Mouse (Mus musculus) hindlimb bud, embryonic 11.5 days (tissue): ENCODE results near the gene Wbp11.

ENCODE experiments used
- DNase-seq: peaks from one replicate; pipeline ENCODE4 v3.0.0-alpha.2; 2012; ENCODE audit warnings: low read depth, low spot score; ENCODE audit errors: extremely low spot score

Gene Wbp11

GRCm38 (mm10) chr6:136827881-136828561 lies at the start of gene Wbp11:
Wbp11 (minus strand) TSS chr6:136828233.
- DNase-seq, result peak; percentile 94

- DNase-seq, result no peak
These were observed 47.6 kb upstream of the Wbp11 start, which contains the start of gene Mgp for GRCm38 (mm10) chr6:136875670-136876069. Mgp (minus strand) TSS chr6:136875823.

- DNase-seq, result no peak
These were observed 46.6 kb upstream of the Wbp11 start for GRCm38 (mm10) chr6:136874599-136874998.

GRCm38 (mm10) chr6:136868921-136869320 lies 40.9 kb upstream of the Wbp11 start:
- DNase-seq, result no peak

- no peak for DNase-seq
These were observed 38.1 kb upstream of the Wbp11 start for GRCm38 (mm10) chr6:136866150-136866549.

GRCm38 (mm10) chr6:136865360-136865759 lies 37.3 kb upstream of the Wbp11 start:
- DNase-seq, result no peak

- DNase-seq, result peak; percentile 49
These were observed 33.0 kb upstream of the Wbp11 start for GRCm38 (mm10) chr6:136861020-136861419.

GRCm38 (mm10) chr6:136858420-136858819 lies 30.4 kb upstream of the Wbp11 start:
- no peak for DNase-seq

GRCm38 (mm10) chr6:136857873-136858260 lies 29.8 kb upstream of the Wbp11 start:
- DNase-seq, result no peak

GRCm38 (mm10) chr6:136857186-136857872 lies 29.3 kb upstream of the Wbp11 start, which contains the start of gene Art4:
Art4 (minus strand) TSS chr6:136857733.
- DNase-seq, result no peak

GRCm38 (mm10) chr6:136856071-136856636 lies 28.1 kb upstream of the Wbp11 start:
- DNase-seq, result no peak

GRCm38 (mm10) chr6:136855183-136855582 lies 27.1 kb upstream of the Wbp11 start:
- DNase-seq, result no peak

GRCm38 (mm10) chr6:136854361-136854781 lies 26.3 kb upstream of the Wbp11 start:
- DNase-seq, result no peak

- DNase-seq, result no peak
These were observed 24.7 kb upstream of the Wbp11 start for GRCm38 (mm10) chr6:136852762-136853161.

- DNase-seq, result no peak
These were observed 24.3 kb upstream of the Wbp11 start for GRCm38 (mm10) chr6:136852348-136852747.

GRCm38 (mm10) chr6:136850267-136850666 lies 22.2 kb upstream of the Wbp11 start:
- DNase-seq, result no peak

GRCm38 (mm10) chr6:136848971-136849370 lies 20.9 kb upstream of the Wbp11 start:
- DNase-seq, result no peak

- DNase-seq, result no peak
These were observed 20.4 kb upstream of the Wbp11 start for GRCm38 (mm10) chr6:136848399-136848798.

- no peak for DNase-seq
These were observed 19.8 kb upstream of the Wbp11 start for GRCm38 (mm10) chr6:136847790-136848189.

- DNase-seq, result no peak
These were observed 19.2 kb upstream of the Wbp11 start for GRCm38 (mm10) chr6:136847267-136847666.

GRCm38 (mm10) chr6:136845706-136846480 lies 17.9 kb upstream of the Wbp11 start:
- no peak for DNase-seq
